Mouse (Mus musculus) spleen, adult 2 months (tissue): ENCODE data around the gene Nod1. TPM values are rescaled to one million over a fixed set of nuclear protein-coding genes. Genes with fewer than 3 reads are reported as not detected.

Source experiments
- DNase-seq, 2 experiments: peaks; one replicate each; pipeline versions ENCODE4 v3.0.0 to v3.0.0-alpha.2; 2012 to 2021; ENCODE audit warnings: low spot score in 2 of 2, low read depth in 1 of 2
- H3K27ac ChIP-seq: fragments of 200-500 bp; 2 replicates; pipeline ENCODE4 v1.5.1; 2012; ENCODE audit warnings: low read length, inconsistent platforms; ENCODE audit not compliant: insufficient read depth
- H3K27me3 ChIP-seq: fragments of 200-500 bp; 2 replicates; pipeline ENCODE4 v1.6.1; 2012; ENCODE audit warnings: mild to moderate bottlenecking, moderate library complexity, low read length, inconsistent platforms; ENCODE audit not compliant: control insufficient read depth, insufficient read depth
- H3K36me3 ChIP-seq: fragments of 200-500 bp; 2 replicates; pipeline ENCODE4 v1.6.1; 2012; ENCODE audit warnings: mild to moderate bottlenecking, low read length, inconsistent platforms; ENCODE audit not compliant: control insufficient read depth, insufficient read depth
- H3K4me1 ChIP-seq: fragments of 200-500 bp; 2 replicates; pipeline ENCODE4 v1.6.1; 2011; ENCODE audit warnings: inconsistent platforms; ENCODE audit not compliant: control insufficient read depth, insufficient read depth, insufficient read length
- H3K4me3 ChIP-seq: fragments of 200-500 bp; 2 replicates; pipeline ENCODE4 v1.5.1; 2011; ENCODE audit warnings: mild to moderate bottlenecking, inconsistent platforms; ENCODE audit not compliant: insufficient read depth, insufficient read length; ENCODE audit errors: extremely low read depth
- CTCF ChIP-seq: fragments of 200-500 bp; IDR thresholded peaks from 2 replicates; pipeline ENCODE4 v1.5.1; 2011; ENCODE audit warnings: mild to moderate bottlenecking, inconsistent platforms; ENCODE audit not compliant: insufficient read depth, insufficient read length, insufficient replicate concordance; ENCODE audit errors: extremely low read depth
- POLR2A ChIP-seq: fragments of 200-500 bp; IDR thresholded peaks from 2 replicates; pipeline ENCODE4 v1.6.1; 2011; ENCODE audit warnings: low read depth, low read length, inconsistent platforms
- WGBS: fragments of 180-500 bp; shearing (Covaris S2); methylation state at CpG from one replicate; pipeline ENCODE4 v1.1.7; 2018; 5-methylcytosine and 5-hydroxymethylcytosine counted together
- polyA plus RNA-seq: library from polyadenylated mRNA; depleted of rRNA; stranded (reverse); fragments of >200 nt; gene quantifications from 2 replicates; pipeline ENCODE4 v1.2.3, GENCODE M21; 2012; rRNA removed

Gene Nod1
- polyA plus RNA-seq, 1 experiment, result 41.7 TPM

DNA sequence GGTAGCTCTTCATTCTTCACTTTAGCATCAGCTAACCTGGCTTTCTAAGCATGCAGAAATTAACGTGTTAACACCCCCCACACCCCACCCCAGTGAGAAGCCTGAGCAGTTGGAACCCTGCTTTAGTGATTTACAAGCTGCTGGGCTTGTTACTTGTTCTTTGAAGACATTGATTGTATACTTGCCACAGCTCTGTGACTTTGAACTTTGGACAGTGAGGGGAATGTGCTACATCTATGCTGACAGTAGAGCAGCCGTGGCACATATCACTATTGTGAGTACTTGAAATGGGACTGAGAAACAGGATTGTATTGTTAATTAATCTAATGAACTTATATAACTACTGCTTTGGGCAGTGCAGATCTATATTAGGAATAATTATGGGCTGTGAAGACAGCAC lies 89.0 kb downstream of the Nod1 start:
- peaks cover 9% of the 10 kb centered on the region for H3K36me3 ChIP-seq
- H3K4me1 ChIP-seq, result 0 out of 2 replicates have a peak, but pooled peaks cover 2% of the 10 kb centered on the region
- TF ChIP-seq CTCF (no peak), POLR2A (no peak)
- DNase-seq, result no peak
- H3K27ac ChIP-seq, result no peak overlapping the region
- no peaks in the 10 kb centered on the region for H3K27me3 ChIP-seq
- H3K4me3 ChIP-seq, result no peak overlapping the region
- WGBS, result 88% methylated on average over 2 of the region's 2 CpGs

DNA sequence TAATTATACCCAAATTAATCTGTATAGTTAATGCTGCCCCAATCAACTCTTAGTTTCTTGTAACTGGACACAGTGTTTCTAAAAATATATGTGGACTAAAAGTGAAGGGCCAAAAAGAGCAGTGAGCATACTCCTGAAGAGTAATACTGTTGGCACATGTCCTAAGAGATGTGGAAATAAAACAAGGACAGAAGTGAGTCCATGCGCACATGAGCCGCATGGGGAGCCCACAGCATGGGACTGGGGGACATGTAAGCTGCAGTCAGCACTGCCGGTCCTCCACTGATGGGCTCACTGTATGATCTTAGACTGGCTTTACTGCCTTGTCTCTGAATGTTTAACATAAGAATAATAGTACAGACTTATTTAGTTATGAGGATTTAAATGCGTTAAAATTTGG lies 92.3 kb downstream of the Nod1 start:
- peaks cover 9% of the 10 kb centered on the region for H3K36me3 ChIP-seq
- no peak for TF ChIP-seq POLR2A
- TF ChIP-seq CTCF, result no peak
- no peak overlapping the region for H3K4me3 ChIP-seq
- no peak for DNase-seq
- H3K4me1 ChIP-seq, result no peaks in the 10 kb centered on the region
- H3K27ac ChIP-seq, result no peak overlapping the region
- 90% methylated on average over 4 of the region's 4 CpGs for WGBS
- H3K27me3 ChIP-seq, result no peaks in the 10 kb centered on the region

DNA sequence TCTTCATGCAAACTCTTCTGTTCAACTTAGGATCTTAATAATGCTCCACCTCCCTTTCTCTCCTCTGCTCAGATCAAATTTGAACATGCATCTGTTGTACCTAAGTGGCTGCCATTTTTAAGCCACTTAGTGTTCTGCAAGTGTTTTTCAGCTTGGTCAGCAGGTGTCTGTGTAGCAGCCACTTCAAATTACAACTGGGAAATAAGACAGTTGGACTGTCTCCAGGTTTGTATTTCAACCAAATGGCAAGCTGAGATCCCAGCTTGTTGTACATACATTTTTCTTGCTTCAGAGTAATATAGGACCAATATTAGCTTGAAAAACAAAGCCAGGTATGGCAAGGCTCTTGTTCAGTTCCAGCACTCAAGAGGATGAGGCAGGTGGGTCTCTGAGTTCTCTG lies 93.9 kb downstream of the Nod1 start:
- no peak overlapping the region for H3K27ac ChIP-seq
- no peaks in the 10 kb centered on the region for H3K27me3 ChIP-seq

DNA sequence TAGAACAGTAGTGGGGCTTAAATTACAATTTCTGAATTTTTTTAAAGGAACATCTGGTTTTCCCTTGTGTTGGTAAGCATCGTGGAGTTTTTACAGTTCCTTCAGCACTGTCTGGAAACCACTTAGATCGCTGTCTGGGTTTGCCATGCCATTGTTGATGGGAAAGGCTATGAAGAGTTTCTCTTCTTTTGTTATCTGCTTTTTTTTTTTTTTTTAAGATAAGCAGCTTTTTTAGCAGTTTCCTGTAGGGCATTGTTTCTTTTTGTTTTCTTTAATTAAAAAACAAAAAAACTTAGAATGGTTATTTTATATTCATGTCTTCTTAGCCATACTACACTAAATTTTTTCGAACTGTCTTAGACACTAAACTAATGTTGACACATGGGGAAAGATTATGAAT lies 94.8 kb downstream of the Nod1 start:
- H3K27me3 ChIP-seq, result no peaks in the 10 kb centered on the region
- H3K36me3 ChIP-seq, result peaks cover 7% of the 10 kb centered on the region
- WGBS, result 86% methylated on average over 3 of the region's 3 CpGs
- TF ChIP-seq CTCF (no peak), POLR2A (no peak)
- H3K4me3 ChIP-seq, result no peak overlapping the region
- H3K4me1 ChIP-seq, result no peaks in the 10 kb centered on the region
- DNase-seq, result no peak
- H3K27ac ChIP-seq, result no peak overlapping the region

More for the DNA sequence above, 93.9 kb downstream of the Nod1 start:
- Histone ChIP-seq H3K4me3 (no peak overlapping the region), H3K4me1 (no peaks in the 10 kb centered on the region), H3K36me3 (peaks cover 7% of the 10 kb centered on the region)
- TF ChIP-seq POLR2A (no peak), CTCF (no peak)
- DNase-seq, result no peak

DNA sequence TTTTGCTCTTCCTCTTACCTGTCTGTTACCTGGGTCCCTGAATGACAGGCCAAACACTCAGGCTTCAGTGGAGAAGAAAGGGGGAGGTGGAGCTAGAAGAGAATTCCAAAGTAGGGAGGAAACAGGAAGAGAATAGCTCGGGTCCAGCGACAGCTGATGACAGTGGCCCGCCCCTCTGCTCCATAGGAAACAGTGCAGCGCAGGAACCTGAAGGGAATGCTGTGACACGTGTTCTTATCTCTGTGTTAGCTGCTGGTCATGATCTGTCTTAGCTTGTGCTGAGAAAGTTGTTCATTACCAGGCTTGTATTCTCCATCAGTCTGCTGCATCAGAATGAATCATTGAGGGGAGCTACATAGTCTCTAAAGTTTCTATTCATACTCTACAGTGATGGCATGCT lies 95.6 kb downstream of the Nod1 start:
- Histone ChIP-seq H3K4me3 (no peak overlapping the region), H3K27ac (no peak overlapping the region), H3K27me3 (no peaks in the 10 kb centered on the region), H3K4me1 (no peaks in the 10 kb centered on the region), H3K36me3 (peaks cover 7% of the 10 kb centered on the region)
- 81% methylated on average over 5 of the region's 5 CpGs for whole genome bisulfite sequencing
- TF ChIP-seq CTCF, result no peak
- TF ChIP-seq POLR2A, result no peak
- no peak for DNase-seq

Other genes starting within 250 kb of the Nod1 start
- 10.8 and 12.2 TPM in 2 replicates for gene Znrf2, start 155.7 kb downstream of the Nod1 start, polyA plus RNA-seq
- 3.3 and 4.2 TPM in 2 replicates for gene Ggct, start 20.3 kb upstream of the Nod1 start, polyA plus RNA-seq
- 17.1 and 23.7 TPM in 2 replicates for gene Gars, start 65.4 kb upstream of the Nod1 start, polyA plus RNA-seq
- gene Crhr2, start 160.4 kb upstream of the Nod1 start, polyA plus RNA-seq, result 0.07 TPM in 2 replicates
- gene Inmt, start 202.4 kb upstream of the Nod1 start, polyA plus RNA-seq, result 0.39 and 0.51 TPM in 2 replicates
- gene Mindy4, start 230.8 kb upstream of the Nod1 start, polyA plus RNA-seq, result 1.0 and 1.7 TPM in 2 replicates